Mouse (Mus musculus) hindbrain, embryonic 15.5 days (tissue): ENCODE measurements around the gene Cldn7. TPM values are rescaled to one million over a fixed set of nuclear protein-coding genes. Genes with fewer than 3 reads are reported as not detected.
A peak's percentile ranks its signal among the peaks of the same experiment; 100 is the strongest.

Experiments used
- ATAC-seq: fragments of 200-750 bp; cut with Nextera tagmentation; 2 replicates; pipeline ENCODE4 v1.8.0; 2017; ENCODE audit warnings: low read depth, moderate number of reproducible peaks, moderate TSS enrichment; ENCODE audit not compliant: low FRiP score
- H3K27ac ChIP-seq: fragments of 300-500 bp; sonication (generic); replicated peaks from 2 replicates; pipeline ENCODE4 v1.5.1; 2015; ENCODE audit warnings: mild to moderate bottlenecking, inconsistent platforms
- H3K27me3 ChIP-seq: fragments of 300-500 bp; sonication (generic); 2 replicates; pipeline ENCODE4 v1.6.1; 2015; ENCODE audit warnings: control low read depth, inconsistent platforms
- H3K36me3 ChIP-seq: fragments of 300-500 bp; sonication (generic); 2 replicates; pipeline ENCODE4 v1.6.1; 2015; ENCODE audit warnings: control low read depth, inconsistent platforms
- H3K4me1 ChIP-seq: fragments of 300-500 bp; sonication (generic); replicated peaks from 2 replicates; pipeline ENCODE4 v1.6.1; 2015; ENCODE audit warnings: control low read depth, inconsistent platforms
- H3K4me2 ChIP-seq: fragments of 300-500 bp; sonication (generic); 2 replicates; pipeline ENCODE4 v1.6.1; 2015; ENCODE audit warnings: moderate library complexity, mild to moderate bottlenecking, inconsistent platforms
- H3K4me3 ChIP-seq: fragments of 300-500 bp; sonication (generic); 2 replicates; pipeline ENCODE4 v1.5.1; 2015; ENCODE audit warnings: mild to moderate bottlenecking, inconsistent platforms
- H3K9ac ChIP-seq: fragments of 300-500 bp; sonication (generic); 2 replicates; pipeline ENCODE4 v1.6.1; 2015; ENCODE audit warnings: inconsistent platforms
- H3K9me3 ChIP-seq: fragments of 300-500 bp; sonication (generic); 2 replicates; pipeline ENCODE4 v1.6.1; 2016; ENCODE audit warnings: control low read depth, inconsistent platforms
- WGBS: fragments of 180-500 bp; shearing (Covaris S2); methylation state at CpG from one replicate; pipeline ENCODE4 v1.1.7; 2015; 5-methylcytosine and 5-hydroxymethylcytosine counted together
- polyA plus RNA-seq: library from polyadenylated mRNA; unstranded; fragments of >200 nt; fragmentation: Nextera tagmentation; extraction: Ambion mirVana; gene quantifications from 2 replicates; pipeline ENCODE4 v1.2.1, GENCODE M21; 2015

Cldn7 gene
- polyA plus RNA-seq, 1 experiment from 2014 or later, result 0.34 TPM

DNA sequence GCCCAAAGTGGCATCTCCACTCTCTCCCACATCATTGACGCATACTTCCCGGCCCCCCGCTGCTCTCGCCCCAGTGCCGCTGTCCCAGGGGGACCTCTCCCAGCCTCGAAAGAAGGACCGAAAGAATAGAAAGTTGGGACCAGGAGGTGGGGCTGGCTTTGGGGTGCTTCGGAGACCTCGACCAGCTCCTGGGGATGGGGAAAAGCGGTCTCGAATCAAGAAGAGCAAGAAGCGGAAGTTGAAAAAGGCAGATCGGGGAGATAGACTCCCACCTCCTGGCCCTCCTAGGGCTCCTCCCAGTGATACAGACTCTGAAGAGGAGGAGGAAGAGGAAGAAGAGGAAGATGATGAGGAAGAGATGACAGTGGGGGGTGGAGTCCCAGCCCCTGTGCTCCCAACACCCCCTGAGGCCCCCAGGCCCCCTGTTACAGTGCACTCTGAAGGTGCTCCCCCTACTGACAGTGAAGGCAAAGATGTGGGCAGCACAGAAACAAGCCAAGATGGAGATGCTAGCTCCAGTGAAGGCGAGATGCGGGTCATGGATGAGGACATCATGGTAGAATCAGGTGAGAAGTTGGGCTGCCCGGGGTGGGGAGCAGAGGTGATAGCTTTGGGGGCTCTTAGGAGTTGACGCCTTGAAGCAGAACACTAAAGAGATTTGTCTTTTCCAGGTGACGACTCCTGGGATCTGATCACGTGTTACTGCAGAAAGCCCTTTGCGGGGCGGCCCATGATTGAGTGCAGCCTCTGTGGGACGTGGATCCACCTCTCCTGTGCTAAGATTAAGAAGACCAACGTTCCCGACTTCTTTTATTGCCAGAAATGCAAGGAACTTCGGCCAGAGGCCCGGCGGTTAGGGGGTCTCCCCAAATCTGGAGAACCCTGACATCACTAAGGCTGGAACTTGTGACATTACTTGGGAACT is 34.2 kb downstream of the Cldn7 start:
- Histone ChIP-seq H3K4me3 (0 out of 2 replicates have a peak overlapping the region, but pooled peaks have one; percentile 94), H3K9me3 (no peaks in the 10 kb centered on the region), H3K9ac (no peak overlapping the region), H3K27ac (no peak overlapping the region), H3K36me3 (peaks cover 27% of the 10 kb centered on the region), H3K4me2 (no peak overlapping the region), H3K27me3 (no peaks in the 10 kb centered on the region), H3K4me1 (peaks cover 61% of the 10 kb centered on the region)
- ATAC-seq, result no peak
- 92% methylated on average over 27 of the region's 27 CpGs for WGBS

DNA sequence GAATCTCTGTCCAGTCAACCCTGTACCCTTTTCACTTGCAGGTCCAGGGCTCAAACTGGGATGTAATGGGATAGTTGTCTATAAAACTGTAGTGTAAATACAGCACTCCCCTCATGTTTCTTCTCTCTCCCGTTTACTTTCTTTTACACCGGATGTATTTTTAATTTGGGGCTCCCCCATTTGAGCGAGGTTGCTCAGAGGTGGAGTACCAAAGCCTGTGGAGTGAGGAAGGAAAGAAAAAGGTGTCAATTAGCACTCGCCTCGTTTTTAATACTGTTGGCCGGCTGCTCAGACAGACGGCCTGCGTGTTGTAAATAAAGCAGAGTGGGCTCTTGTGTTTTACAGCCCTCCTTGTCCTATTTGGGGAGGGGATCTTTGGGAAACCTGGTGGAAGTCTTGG is 35.1 kb downstream of the Cldn7 start:
- Histone ChIP-seq H3K27ac (peak overlapping the region; percentile 98), H3K4me2 (peak overlapping the region; percentile 86), H3K4me3 (no peak overlapping the region)

DNA sequence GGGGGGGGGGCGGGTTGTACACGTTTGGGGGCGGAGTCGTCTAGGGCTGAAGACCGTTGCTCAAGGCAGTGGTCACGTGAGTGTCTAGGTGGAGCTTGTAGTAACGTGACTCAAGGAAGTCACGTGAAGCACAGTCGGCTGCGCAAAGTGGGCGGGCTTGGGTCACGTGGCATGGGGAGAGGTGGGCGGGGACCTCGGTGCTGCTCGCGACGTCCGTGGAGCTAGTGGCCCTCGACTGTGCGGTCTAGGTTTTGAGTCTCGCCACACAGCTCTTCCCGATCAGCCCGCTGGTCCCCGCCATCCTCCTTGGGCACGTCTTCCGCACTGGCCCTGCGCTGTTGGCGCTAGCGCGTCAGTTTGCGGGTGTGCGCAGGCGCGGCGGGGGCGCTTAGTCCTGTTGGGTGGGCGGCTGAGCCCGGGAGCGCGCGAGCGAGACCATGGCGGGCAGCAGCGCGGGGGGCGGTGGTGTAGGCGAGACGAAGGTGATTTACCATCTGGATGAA is 35.9 kb downstream of the Cldn7 start, which contains the start of gene Dvl2:
Dvl2 (plus strand) TSS at position 200 of the 503 bp plus-strand sequence.
- ATAC-seq, result peak; percentile 76
- H3K36me3 ChIP-seq, result peaks cover 26% of the 10 kb centered on the region
- peak within 1 kb of the TSS; percentile 75 for H3K4me3 ChIP-seq
- peak within 1 kb of the TSS; percentile 98 for H3K27ac ChIP-seq
- H3K4me2 ChIP-seq, result peak within 1 kb of the TSS; percentile 86
- no peaks in the 10 kb centered on the region for H3K9me3 ChIP-seq
- H3K27me3 ChIP-seq, result no peaks in the 10 kb centered on the region
- under 1% methylated on average over 47 of the region's 48 CpGs for WGBS
- peak within 1 kb of the TSS; percentile 74 for H3K9ac ChIP-seq
- H3K4me1 ChIP-seq, result peaks cover 57% of the 10 kb centered on the region

More for the DNA sequence above, 35.1 kb downstream of the Cldn7 start:
- Histone ChIP-seq H3K9ac (no peak overlapping the region), H3K4me1 (peaks cover 59% of the 10 kb centered on the region), H3K9me3 (no peaks in the 10 kb centered on the region), H3K27me3 (no peaks in the 10 kb centered on the region), H3K36me3 (peaks cover 21% of the 10 kb centered on the region)
- WGBS, result 88% methylated on average over 8 of the region's 8 CpGs
- no peak for ATAC-seq

DNA sequence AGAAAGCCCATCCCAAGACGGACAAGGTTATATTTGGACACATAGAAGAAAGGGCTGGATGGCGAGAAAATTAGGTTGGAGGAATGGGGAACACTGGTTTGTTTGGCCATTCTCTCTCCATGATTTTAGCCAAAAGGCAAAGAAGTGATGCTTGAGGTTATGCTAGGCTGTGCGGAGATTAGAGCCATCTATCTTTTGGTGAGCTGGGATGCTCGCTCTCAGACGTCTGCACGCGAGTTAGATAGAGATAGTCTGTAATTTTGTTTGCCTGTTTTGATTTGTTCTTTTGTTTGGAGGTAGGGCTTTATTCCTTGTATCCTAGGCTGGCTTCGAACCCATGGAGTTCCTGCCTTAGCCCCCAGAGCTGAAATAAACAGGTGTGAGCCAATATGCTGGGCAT is 36.6 kb downstream of the Cldn7 start:
- H3K9me3 ChIP-seq, result no peaks in the 10 kb centered on the region
- peaks cover 30% of the 10 kb centered on the region for H3K36me3 ChIP-seq
- peak overlapping the region; percentile 75 for H3K4me3 ChIP-seq
- H3K4me1 ChIP-seq, result peaks cover 57% of the 10 kb centered on the region
- H3K4me2 ChIP-seq, result peak overlapping the region; percentile 86
- H3K27me3 ChIP-seq, result no peaks in the 10 kb centered on the region
- no peak for ATAC-seq
- 8% methylated on average over 8 of the region's 8 CpGs for WGBS
- H3K9ac ChIP-seq, result peak overlapping the region; percentile 74
- peak overlapping the region; percentile 98 for H3K27ac ChIP-seq

DNA sequence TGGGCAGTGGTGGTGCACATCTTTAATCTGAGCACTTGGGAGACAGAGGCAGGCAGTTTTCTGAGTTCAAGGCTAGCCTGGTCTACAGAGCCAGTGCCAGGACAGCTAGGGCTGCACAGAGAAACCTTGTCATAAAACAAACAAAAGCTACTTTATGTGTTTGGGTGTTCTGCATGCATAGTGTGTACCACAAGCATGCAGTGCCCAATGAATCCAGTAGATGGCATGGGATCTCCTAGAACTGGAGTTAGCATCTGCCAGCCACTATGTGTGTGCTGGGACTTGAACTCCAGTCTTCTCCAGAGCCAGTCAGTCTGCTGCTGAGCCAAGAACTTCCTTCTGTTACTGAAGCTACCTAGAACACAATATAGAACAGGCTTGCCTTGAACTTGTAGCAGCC is 37.3 kb downstream of the Cldn7 start:
- peak overlapping the region; percentile 75 for H3K4me3 ChIP-seq
- H3K4me1 ChIP-seq, result peaks cover 57% of the 10 kb centered on the region
- no peak for ATAC-seq
- peak overlapping the region; percentile 74 for H3K9ac ChIP-seq
- no peaks in the 10 kb centered on the region for H3K27me3 ChIP-seq
- 0 out of 2 replicates have a peak overlapping the region, but pooled peaks have one; percentile 98 for H3K27ac ChIP-seq
- H3K4me2 ChIP-seq, result peak overlapping the region; percentile 86
- H3K9me3 ChIP-seq, result no peaks in the 10 kb centered on the region
- peaks cover 37% of the 10 kb centered on the region for H3K36me3 ChIP-seq

DNA sequence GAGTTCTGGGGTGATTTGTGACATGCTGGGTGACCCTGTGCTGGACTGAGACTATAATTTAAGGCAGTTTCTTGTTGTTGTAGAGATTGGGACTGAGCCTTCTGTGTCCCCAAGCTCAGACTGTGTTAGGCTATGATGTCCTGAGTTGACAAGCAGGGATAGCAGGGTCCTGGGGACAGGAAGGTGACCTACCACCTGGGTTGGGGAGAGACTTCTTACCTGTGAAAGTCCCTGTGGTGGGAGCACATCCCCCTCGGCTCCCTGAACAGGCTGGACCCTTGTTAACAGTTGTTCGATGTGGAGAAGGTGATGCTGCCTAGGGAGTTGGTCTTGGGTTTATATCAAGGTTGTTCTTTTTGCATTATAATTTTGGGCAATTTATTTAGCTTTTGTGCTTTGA is 37.9 kb downstream of the Cldn7 start:
- Histone ChIP-seq H3K9me3 (no peaks in the 10 kb centered on the region), H3K4me2 (peak overlapping the region; percentile 86), H3K9ac (peak overlapping the region; percentile 13; the same call in 1 of the 2 replicates), H3K36me3 (peaks cover 43% of the 10 kb centered on the region), H3K4me1 (peaks cover 53% of the 10 kb centered on the region), H3K4me3 (peak overlapping the region; percentile 75), H3K27me3 (no peaks in the 10 kb centered on the region), H3K27ac (no peak overlapping the region)
- no peak for ATAC-seq
- WGBS, result 94% methylated on average over 2 of the region's 2 CpGs

DNA sequence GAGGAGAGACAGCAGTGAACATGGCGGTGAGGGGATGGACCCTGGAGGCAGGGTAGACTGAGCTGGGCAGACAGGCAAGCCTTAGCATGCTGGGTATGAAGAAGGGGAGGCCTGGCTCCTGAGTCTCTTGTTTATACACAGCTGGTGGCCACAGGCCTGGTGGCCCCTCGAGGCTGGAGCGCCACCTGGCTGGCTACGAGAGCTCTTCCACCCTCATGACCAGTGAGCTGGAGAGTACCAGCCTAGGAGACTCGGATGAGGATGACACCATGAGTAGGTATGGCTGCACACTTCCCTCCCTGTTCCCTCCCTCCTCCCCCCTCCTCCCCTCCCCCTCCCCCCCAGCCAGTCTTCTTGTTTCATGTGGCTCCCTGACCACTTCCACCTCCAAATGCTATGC is 40.9 kb downstream of the Cldn7 start:
- peaks cover 50% of the 10 kb centered on the region for H3K36me3 ChIP-seq
- ATAC-seq, result no peak
- H3K27me3 ChIP-seq, result no peaks in the 10 kb centered on the region
- no peaks in the 10 kb centered on the region for H3K9me3 ChIP-seq
- H3K4me1 ChIP-seq, result peaks cover 33% of the 10 kb centered on the region
- H3K9ac ChIP-seq, result no peak overlapping the region
- no peak overlapping the region for H3K4me2 ChIP-seq
- H3K27ac ChIP-seq, result no peak overlapping the region
- whole genome bisulfite sequencing, result 51% methylated on average over 5 of the region's 5 CpGs
- no peak overlapping the region for H3K4me3 ChIP-seq

DNA sequence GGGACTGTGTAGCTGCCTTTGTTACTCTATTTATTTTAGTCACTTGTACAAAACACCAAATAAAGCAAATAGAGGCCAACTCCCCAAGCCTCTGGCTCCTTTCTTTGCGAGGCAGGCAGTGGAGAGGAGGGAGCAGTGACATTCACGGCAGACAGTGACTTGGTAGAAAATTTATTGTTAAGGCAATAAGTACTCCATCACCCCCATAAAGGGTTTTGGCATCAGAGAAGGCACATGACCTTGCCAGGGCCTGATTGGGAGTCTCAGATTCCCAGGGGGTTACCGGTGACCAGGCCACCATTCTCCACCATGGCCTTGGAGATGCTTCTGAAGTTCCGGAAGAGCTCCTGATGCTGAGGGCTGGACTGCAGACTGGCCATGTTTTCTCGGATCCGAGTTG is 45.5 kb downstream of the Cldn7 start:
- H3K4me3 ChIP-seq, result no peak overlapping the region
- H3K9ac ChIP-seq, result no peak overlapping the region
- no peaks in the 10 kb centered on the region for H3K27me3 ChIP-seq
- H3K4me1 ChIP-seq, result peaks cover 13% of the 10 kb centered on the region
- no peak for ATAC-seq
- H3K36me3 ChIP-seq, result peaks cover 75% of the 10 kb centered on the region
- H3K4me2 ChIP-seq, result no peak overlapping the region
- H3K27ac ChIP-seq, result no peak overlapping the region
- 85% methylated on average over 6 of the region's 6 CpGs for WGBS
- no peaks in the 10 kb centered on the region for H3K9me3 ChIP-seq

DNA sequence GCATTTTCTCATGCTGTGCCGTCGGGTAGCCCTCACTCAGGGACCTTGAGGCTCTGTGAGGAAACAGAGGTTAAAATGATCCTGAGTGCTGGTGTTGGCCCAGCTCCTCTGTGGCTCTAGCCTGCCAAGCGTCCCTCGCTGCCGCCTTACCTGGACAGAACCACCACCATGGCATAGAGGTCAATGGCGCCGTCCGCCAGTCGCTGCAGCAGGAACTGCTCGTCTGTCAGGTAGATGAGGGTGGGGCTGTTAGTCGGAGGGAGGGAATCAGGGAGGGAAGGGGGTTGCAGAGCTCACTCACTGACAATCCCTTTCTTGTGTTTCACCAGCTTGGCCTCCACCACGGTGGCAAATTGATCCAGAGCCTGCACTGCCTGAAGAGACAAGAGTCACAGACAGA is 46.0 kb downstream of the Cldn7 start:
- no peak overlapping the region for H3K4me3 ChIP-seq
- no peak for ATAC-seq
- H3K36me3 ChIP-seq, result peaks cover 71% of the 10 kb centered on the region
- H3K9me3 ChIP-seq, result no peaks in the 10 kb centered on the region
- no peak overlapping the region for H3K9ac ChIP-seq
- H3K27me3 ChIP-seq, result no peaks in the 10 kb centered on the region
- WGBS, result 89% methylated on average over 12 of the region's 12 CpGs
- H3K4me2 ChIP-seq, result no peak overlapping the region
- peaks cover 16% of the 10 kb centered on the region for H3K4me1 ChIP-seq
- H3K27ac ChIP-seq, result no peak overlapping the region

DNA sequence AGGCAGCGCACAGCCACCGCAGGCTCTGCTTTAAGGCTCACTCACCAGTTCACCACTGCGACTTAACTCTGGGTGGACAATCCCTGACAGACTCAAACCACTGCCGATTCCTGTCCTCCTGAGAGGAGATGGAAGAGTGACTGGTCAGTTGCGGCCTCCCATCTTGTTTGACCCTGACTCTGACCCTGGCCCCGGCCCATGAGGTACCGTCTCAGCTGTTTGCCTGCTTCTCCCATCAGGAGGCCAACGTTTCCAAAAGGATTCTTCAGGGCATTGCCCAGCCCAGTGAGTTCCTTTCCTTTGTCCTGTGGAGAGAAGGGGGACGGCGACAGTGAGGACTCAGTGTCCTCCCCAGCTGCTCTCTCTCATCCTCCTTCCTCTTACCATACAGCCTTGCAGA is 46.4 kb downstream of the Cldn7 start:
- Histone ChIP-seq H3K4me2 (no peak overlapping the region), H3K27ac (no peak overlapping the region), H3K4me3 (no peak overlapping the region), H3K36me3 (peaks cover 69% of the 10 kb centered on the region), H3K9me3 (no peaks in the 10 kb centered on the region), H3K27me3 (no peaks in the 10 kb centered on the region), H3K4me1 (peaks cover 17% of the 10 kb centered on the region), H3K9ac (no peak overlapping the region)
- 77% methylated on average over 10 of the region's 10 CpGs for WGBS
- ATAC-seq, result no peak

DNA sequence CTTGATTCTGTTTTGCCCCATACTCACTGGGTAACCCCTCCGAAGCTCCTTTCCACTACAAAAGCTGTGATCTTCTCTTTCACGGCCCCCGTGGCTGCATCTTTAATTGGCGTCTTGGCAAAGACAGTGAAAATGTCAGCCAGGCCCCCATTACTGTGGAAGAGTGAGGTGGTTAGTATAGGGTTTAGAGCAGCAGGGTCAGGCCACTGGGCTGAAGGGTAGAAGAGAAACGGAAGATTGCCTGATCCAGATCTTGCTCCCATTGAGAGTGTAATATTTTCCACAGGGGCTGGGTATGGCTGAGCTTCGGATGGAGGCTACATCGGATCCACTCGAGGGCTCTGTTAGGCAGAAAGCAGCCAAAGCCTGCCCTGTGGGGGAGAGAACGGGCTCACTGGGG is 48.4 kb downstream of the Cldn7 start:
- no peak overlapping the region for H3K9ac ChIP-seq
- H3K4me3 ChIP-seq, result no peak overlapping the region
- peaks cover 28% of the 10 kb centered on the region for H3K4me1 ChIP-seq
- H3K36me3 ChIP-seq, result peaks cover 50% of the 10 kb centered on the region
- no peak for ATAC-seq
- H3K27ac ChIP-seq, result no peak overlapping the region
- no peak overlapping the region for H3K4me2 ChIP-seq
- no peaks in the 10 kb centered on the region for H3K27me3 ChIP-seq
- 86% methylated on average over 9 of the region's 9 CpGs for WGBS
- H3K9me3 ChIP-seq, result no peaks in the 10 kb centered on the region

DNA sequence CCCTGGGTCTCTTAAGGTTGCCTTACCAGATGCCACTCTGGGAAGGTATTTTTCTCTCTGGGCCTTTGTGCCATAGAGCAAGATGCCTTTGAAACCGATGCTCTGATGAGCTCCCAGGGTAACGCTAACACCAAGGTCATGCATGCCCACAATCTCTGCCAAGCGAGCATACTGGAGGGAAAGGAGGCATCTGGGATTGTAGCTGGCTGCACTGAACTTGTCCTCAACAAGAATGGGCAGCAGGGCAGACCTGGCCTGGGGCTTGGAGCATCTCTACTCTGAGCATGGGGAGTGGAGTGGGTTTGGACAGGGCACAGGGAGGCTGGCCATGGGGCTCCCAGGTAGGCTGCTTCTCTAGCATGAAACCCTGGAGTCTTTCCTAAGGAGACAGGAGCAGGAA is 48.8 kb downstream of the Cldn7 start:
- Histone ChIP-seq H3K9me3 (no peaks in the 10 kb centered on the region), H3K27me3 (no peaks in the 10 kb centered on the region), H3K9ac (no peak overlapping the region), H3K36me3 (peaks cover 45% of the 10 kb centered on the region), H3K27ac (no peak overlapping the region), H3K4me2 (no peak overlapping the region), H3K4me1 (peaks cover 30% of the 10 kb centered on the region), H3K4me3 (no peak overlapping the region)
- ATAC-seq, result no peak
- WGBS, result 75% methylated on average over 3 of the region's 3 CpGs
